Mouse (Mus musculus) hindbrain, embryonic 12.5 days (tissue): Measurements from ENCODE around the gene Lmo7. TPM values are rescaled to one million over a fixed set of nuclear protein-coding genes. Genes with fewer than 3 reads are reported as not detected.

Source experiments
- ATAC-seq: fragments of 200-750 bp; cut with Nextera tagmentation; 2 replicates; pipeline ENCODE4 v1.8.0; 2017; ENCODE audit warnings: moderate TSS enrichment; ENCODE audit not compliant: low FRiP score
- H3K27ac ChIP-seq: fragments of 300-500 bp; sonication (generic); 2 replicates; pipeline ENCODE4 v1.5.1; 2016; ENCODE audit warnings: mild to moderate bottlenecking
- H3K27me3 ChIP-seq: fragments of 300-500 bp; sonication (generic); 2 replicates; pipeline ENCODE4 v1.6.1; 2016; ENCODE audit warnings: mild to moderate bottlenecking
- H3K36me3 ChIP-seq: fragments of 300-500 bp; sonication (generic); 2 replicates; pipeline ENCODE4 v1.6.1; 2016; ENCODE audit warnings: mild to moderate bottlenecking
- H3K4me1 ChIP-seq: fragments of 300-500 bp; sonication (generic); 2 replicates; pipeline ENCODE4 v1.6.1; 2016
- H3K4me2 ChIP-seq: fragments of 300-500 bp; sonication (generic); replicated peaks from 2 replicates; pipeline ENCODE4 v1.6.1; 2016; ENCODE audit warnings: mild to moderate bottlenecking
- H3K4me3 ChIP-seq: fragments of 300-500 bp; sonication (generic); 2 replicates; pipeline ENCODE4 v1.5.1; 2016; ENCODE audit warnings: mild to moderate bottlenecking
- H3K9ac ChIP-seq: fragments of 300-500 bp; sonication (generic); 2 replicates; pipeline ENCODE4 v1.6.1; 2016; ENCODE audit warnings: mild to moderate bottlenecking, moderate library complexity
- H3K9me3 ChIP-seq: fragments of 300-500 bp; sonication (generic); replicated peaks from 2 replicates; pipeline ENCODE4 v1.6.1; 2016; ENCODE audit warnings: mild to moderate bottlenecking
- WGBS: fragments of 180-500 bp; shearing (Covaris S2); methylation state at CpG from one replicate; pipeline ENCODE4 v1.1.7; 2016; 5-methylcytosine and 5-hydroxymethylcytosine counted together
- polyA plus RNA-seq: library from polyadenylated mRNA; unstranded; fragments of >200 nt; fragmentation: Nextera tagmentation; extraction: Ambion mirVana; gene quantifications from 2 replicates; pipeline ENCODE4 v1.2.1, GENCODE M21; 2016

The Lmo7 gene
- polyA plus RNA-seq, 1 experiment from 2014 or later, result 4.2 TPM

GRCm38 (mm10) chr14:101806607-101807006 lies 76.8 kb downstream of the Lmo7 start:
- Histone ChIP-seq H3K4me3 (no peak overlapping the region), H3K9ac (no peak overlapping the region), H3K4me2 (no peak overlapping the region), H3K36me3 (no peaks in the 10 kb centered on the region), H3K4me1 (peaks cover 8% of the 10 kb centered on the region; the same call in 1 of the 2 replicates), H3K9me3 (no peaks in the 10 kb centered on the region), H3K27ac (no peak overlapping the region), H3K27me3 (no peaks in the 10 kb centered on the region)
- WGBS, result 49% methylated on average over 4 of the region's 4 CpGs
- ATAC-seq, result no peak

GRCm38 (mm10) chr14:101816450-101816849 lies 86.7 kb downstream of the Lmo7 start:
- Histone ChIP-seq H3K4me3 (no peak overlapping the region), H3K27me3 (no peaks in the 10 kb centered on the region), H3K9ac (no peak overlapping the region), H3K4me2 (no peak overlapping the region), H3K36me3 (no peaks in the 10 kb centered on the region), H3K27ac (no peak overlapping the region), H3K4me1 (no peaks in the 10 kb centered on the region), H3K9me3 (no peaks in the 10 kb centered on the region)
- 78% methylated on average over 5 of the region's 5 CpGs for WGBS
- ATAC-seq, result no peak

- H3K27me3 ChIP-seq, result no peaks in the 10 kb centered on the region
- H3K9ac ChIP-seq, result no peak overlapping the region
- H3K4me3 ChIP-seq, result no peak overlapping the region
- H3K36me3 ChIP-seq, result no peaks in the 10 kb centered on the region
- ATAC-seq, result no peak
- no peaks in the 10 kb centered on the region for H3K9me3 ChIP-seq
- whole genome bisulfite sequencing, result 91% methylated on average over 6 of the region's 6 CpGs
- H3K27ac ChIP-seq, result no peak overlapping the region
- H3K4me1 ChIP-seq, result no peaks in the 10 kb centered on the region
- no peak overlapping the region for H3K4me2 ChIP-seq
These were observed 92.6 kb downstream of the Lmo7 start for GRCm38 (mm10) chr14:101822390-101822789.

GRCm38 (mm10) chr14:101822871-101823270 lies 93.1 kb downstream of the Lmo7 start:
- Histone ChIP-seq H3K27ac (no peak overlapping the region), H3K4me2 (no peak overlapping the region), H3K4me1 (no peaks in the 10 kb centered on the region), H3K36me3 (no peaks in the 10 kb centered on the region), H3K9me3 (no peaks in the 10 kb centered on the region), H3K9ac (no peak overlapping the region), H3K27me3 (no peaks in the 10 kb centered on the region), H3K4me3 (no peak overlapping the region)
- 56% methylated on average over 4 of the region's 4 CpGs for WGBS
- no peak for ATAC-seq

GRCm38 (mm10) chr14:101829676-101830075 lies 99.9 kb downstream of the Lmo7 start:
- Histone ChIP-seq H3K27me3 (no peaks in the 10 kb centered on the region), H3K4me2 (no peak overlapping the region), H3K9me3 (no peaks in the 10 kb centered on the region), H3K4me1 (no peaks in the 10 kb centered on the region), H3K27ac (no peak overlapping the region), H3K4me3 (no peak overlapping the region), H3K9ac (no peak overlapping the region), H3K36me3 (no peaks in the 10 kb centered on the region)
- ATAC-seq, result no peak
- 77% methylated on average over 5 of the region's 5 CpGs for WGBS

GRCm38 (mm10) chr14:101830116-101830515 lies 100.4 kb downstream of the Lmo7 start:
- WGBS, result 74% methylated on average over 6 of the region's 6 CpGs
- H3K9ac ChIP-seq, result no peak overlapping the region
- no peak overlapping the region for H3K4me3 ChIP-seq
- H3K36me3 ChIP-seq, result no peaks in the 10 kb centered on the region
- H3K27me3 ChIP-seq, result no peaks in the 10 kb centered on the region
- no peak overlapping the region for H3K4me2 ChIP-seq
- H3K27ac ChIP-seq, result no peak overlapping the region
- ATAC-seq, result no peak
- H3K4me1 ChIP-seq, result no peaks in the 10 kb centered on the region
- H3K9me3 ChIP-seq, result no peaks in the 10 kb centered on the region

- Histone ChIP-seq H3K4me1 (no peaks in the 10 kb centered on the region), H3K4me3 (no peak overlapping the region), H3K36me3 (no peaks in the 10 kb centered on the region), H3K27ac (no peak overlapping the region), H3K4me2 (no peak overlapping the region), H3K9me3 (no peaks in the 10 kb centered on the region), H3K27me3 (no peaks in the 10 kb centered on the region), H3K9ac (no peak overlapping the region)
- no peak for ATAC-seq
- 91% methylated on average over 3 of the region's 3 CpGs for WGBS
These were observed 104.4 kb downstream of the Lmo7 start for GRCm38 (mm10) chr14:101834109-101834508.

- H3K9me3 ChIP-seq, result no peaks in the 10 kb centered on the region
- 89% methylated on average over 2 of the region's 2 CpGs for WGBS
- no peak overlapping the region for H3K9ac ChIP-seq
- no peaks in the 10 kb centered on the region for H3K27me3 ChIP-seq
- no peak for ATAC-seq
- H3K4me2 ChIP-seq, result no peak overlapping the region
- no peaks in the 10 kb centered on the region for H3K4me1 ChIP-seq
- H3K27ac ChIP-seq, result no peak overlapping the region
- no peaks in the 10 kb centered on the region for H3K36me3 ChIP-seq
- H3K4me3 ChIP-seq, result no peak overlapping the region
These were observed 106.6 kb downstream of the Lmo7 start for GRCm38 (mm10) chr14:101836401-101836800.

GRCm38 (mm10) chr14:101837176-101837575 lies 107.4 kb downstream of the Lmo7 start:
- no peak for ATAC-seq
- 77% methylated on average over 6 of the region's 6 CpGs for WGBS

GRCm38 (mm10) chr14:101838231-101838839 lies 108.6 kb downstream of the Lmo7 start:
- H3K27ac ChIP-seq, result no peak overlapping the region
- H3K9ac ChIP-seq, result no peak overlapping the region
- no peaks in the 10 kb centered on the region for H3K36me3 ChIP-seq
- no peaks in the 10 kb centered on the region for H3K9me3 ChIP-seq
- no peaks in the 10 kb centered on the region for H3K4me1 ChIP-seq
- 87% methylated on average over 7 of the region's 7 CpGs for WGBS
- ATAC-seq, result no peak
- H3K27me3 ChIP-seq, result no peaks in the 10 kb centered on the region
- no peak overlapping the region for H3K4me2 ChIP-seq
- no peak overlapping the region for H3K4me3 ChIP-seq

More at GRCm38 (mm10) chr14:101837176-101837575, 107.4 kb downstream of the Lmo7 start:
- H3K4me3 ChIP-seq, result no peak overlapping the region
- no peak overlapping the region for H3K27ac ChIP-seq
- no peak overlapping the region for H3K4me2 ChIP-seq
- no peaks in the 10 kb centered on the region for H3K9me3 ChIP-seq
- H3K4me1 ChIP-seq, result no peaks in the 10 kb centered on the region
- H3K27me3 ChIP-seq, result no peaks in the 10 kb centered on the region
- H3K36me3 ChIP-seq, result no peaks in the 10 kb centered on the region
- no peak overlapping the region for H3K9ac ChIP-seq

GRCm38 (mm10) chr14:101839771-101840731 lies 110.3 kb downstream of the Lmo7 start:
- Histone ChIP-seq H3K27ac (no peak overlapping the region), H3K9ac (no peak overlapping the region), H3K4me2 (no peak overlapping the region), H3K27me3 (no peaks in the 10 kb centered on the region), H3K4me1 (no peaks in the 10 kb centered on the region), H3K4me3 (no peak overlapping the region), H3K9me3 (no peaks in the 10 kb centered on the region), H3K36me3 (no peaks in the 10 kb centered on the region)
- ATAC-seq, result no peak
- 85% methylated on average over 24 of the region's 24 CpGs for WGBS

- H3K9me3 ChIP-seq, result no peaks in the 10 kb centered on the region
- no peak overlapping the region for H3K4me2 ChIP-seq
- ATAC-seq, result no peak
- whole genome bisulfite sequencing, result 86% methylated on average over 5 of the region's 5 CpGs
- H3K4me1 ChIP-seq, result no peaks in the 10 kb centered on the region
- H3K4me3 ChIP-seq, result no peak overlapping the region
- H3K27ac ChIP-seq, result no peak overlapping the region
- H3K9ac ChIP-seq, result no peak overlapping the region
- no peaks in the 10 kb centered on the region for H3K27me3 ChIP-seq
- no peaks in the 10 kb centered on the region for H3K36me3 ChIP-seq
These were observed 111.5 kb downstream of the Lmo7 start for GRCm38 (mm10) chr14:101841271-101841670.
